ENCODE assay signal across 15 mouse cellular contexts in genomic region chr13:78938351-78938741, GRCm38 (mm10).
DNase-seq lines count a peak whose midpoint lies in the region; ATAC-seq and TF ChIP-seq lines count a peak whose summit lies in the region.
"Had no signal": no experiment of that assay in that cellular context is flagged by ENCODE, and none has a peak within 500 bp of the region (broad histone marks: within the 10 kb centered on the region; RNA-seq: fewer than 3 reads in every experiment).

No protein-coding gene starts in this region.

- H3K4me1 ChIP-seq in embryonic facial prominence, embryonic 14.5 days (ENCODE audit: control insufficient read depth, insufficient read depth, low read length): peaks cover 3% of the 10 kb centered on the region; the same call in 1 of the 2 replicates
- H3K4me1 ChIP-seq in hindbrain, embryonic 14.5 days (replicated peaks; ENCODE audit: control insufficient read depth, insufficient read depth, low read length): peaks cover 14% of the 10 kb centered on the region; the same call in 1 of the 2 replicates
- no peaks in the 10 kb centered on the region for H3K4me1 ChIP-seq in midbrain, postnatal 0 days (ENCODE audit: insufficient read depth, low read length)
- H3K4me1 ChIP-seq: embryonic facial prominence, embryonic 12.5 days had no signal

- H3K4me2 ChIP-seq in embryonic facial prominence, embryonic 14.5 days (ENCODE audit: low read depth, low read length): no peak overlapping the region
- no peak overlapping the region for H3K4me2 ChIP-seq in hindbrain, embryonic 14.5 days (replicated peaks)
- no peak overlapping the region for H3K4me2 ChIP-seq in midbrain, postnatal 0 days (ENCODE audit: low read depth, low read length, poor library complexity, severe bottlenecking)
- H3K4me2 ChIP-seq: embryonic facial prominence, embryonic 12.5 days had no signal

- no peaks in the 10 kb centered on the region for H3K27me3 ChIP-seq in embryonic facial prominence, embryonic 14.5 days (replicated peaks; ENCODE audit: control insufficient read depth, insufficient read depth, low read length)
- no peaks in the 10 kb centered on the region for H3K27me3 ChIP-seq in hindbrain, embryonic 14.5 days (ENCODE audit: control insufficient read depth, insufficient read depth, low read length)
- H3K27me3 ChIP-seq in midbrain, postnatal 0 days (ENCODE audit: insufficient read depth, low read length): no peaks in the 10 kb centered on the region
- H3K27me3 ChIP-seq: embryonic facial prominence, embryonic 12.5 days had no signal

- DNase-seq in embryo, embryonic 11 days: peak; percentile 56
- DNase-seq in embryonic facial prominence, embryonic 14.5 days (ENCODE audit: low spot score): peak; percentile 31
- peak; percentile 53 for DNase-seq in hindbrain, embryonic 14.5 days (ENCODE audit: low spot score)
- DNase-seq in midbrain, postnatal 0 days (ENCODE audit: low spot score): peak; percentile 62
- no peak for DNase-seq in adrenal gland, adult (ENCODE audit: inconsistent age in 2 of 2, low spot score in 1 of 2)
- DNase-seq in Muller cell, postnatal 12 days (ENCODE audit: inconsistent ontology term): no peak
- DNase-seq in kidney, postnatal 10 days: no peak
- no peak for DNase-seq in kidney, postnatal 25 days
- DNase-seq: adrenal gland, postnatal 36 days; cerebellum, adult 11 months; spleen, adult 18-20 months; thymus, adult 18-20 months had no signal

- H3K36me3 ChIP-seq in embryonic facial prominence, embryonic 14.5 days (ENCODE audit: control insufficient read depth, insufficient read depth, low read length): no peaks in the 10 kb centered on the region
- no peaks in the 10 kb centered on the region for H3K36me3 ChIP-seq in hindbrain, embryonic 14.5 days (replicated peaks; ENCODE audit: control insufficient read depth, insufficient read depth)
- H3K36me3 ChIP-seq in midbrain, postnatal 0 days (ENCODE audit: insufficient read depth, low read length): no peaks in the 10 kb centered on the region
- H3K36me3 ChIP-seq: embryonic facial prominence, embryonic 12.5 days; limb, embryonic 10.5 days had no signal

- no peak overlapping the region for H3K27ac ChIP-seq in embryonic facial prominence, embryonic 14.5 days (replicated peaks; ENCODE audit: low read depth, low read length)
- H3K27ac ChIP-seq in hindbrain, embryonic 14.5 days: peak overlapping the region; percentile 76
- H3K27ac ChIP-seq in midbrain, postnatal 0 days (ENCODE audit: low read depth, low read length): no peak overlapping the region
- H3K27ac ChIP-seq: embryonic facial prominence, embryonic 12.5 days; limb, embryonic 10.5 days had no signal

- ATAC-seq in embryonic facial prominence, embryonic 14.5 days (ENCODE audit: low read depth): no peak
- ATAC-seq in hindbrain, embryonic 14.5 days (ENCODE audit: low FRiP score): peak; percentile 41; the same call in 1 of the 2 replicates
- ATAC-seq in midbrain, postnatal 0 days (ENCODE audit: low FRiP score): no peak
- ATAC-seq: intestine, embryonic 16.5 days had no signal

- TF ChIP-seq CTCF in midbrain, postnatal 0 days (IDR thresholded peaks at IDR 0.05): no peak

- H3K4me3 ChIP-seq in embryonic facial prominence, embryonic 14.5 days (ENCODE audit: low read depth, low read length): no peak overlapping the region
- H3K4me3 ChIP-seq in hindbrain, embryonic 14.5 days (replicated peaks; ENCODE audit: low read length): no peak overlapping the region
- H3K4me3 ChIP-seq in midbrain, postnatal 0 days (ENCODE audit: low read depth, low read length): no peak overlapping the region
- H3K4me3 ChIP-seq: embryonic facial prominence, embryonic 12.5 days; limb, embryonic 10.5 days had no signal

- no peak overlapping the region for H3K9ac ChIP-seq in embryonic facial prominence, embryonic 14.5 days (ENCODE audit: low read depth, low read length)
- no peak overlapping the region for H3K9ac ChIP-seq in hindbrain, embryonic 14.5 days
- no peak overlapping the region for H3K9ac ChIP-seq in midbrain, postnatal 0 days (replicated peaks; ENCODE audit: low read length, poor library complexity, severe bottlenecking)
- H3K9ac ChIP-seq: embryonic facial prominence, embryonic 12.5 days had no signal

- WGBS in embryonic facial prominence, embryonic 14.5 days: 15% methylated on average over 5 of the region's 5 CpGs
- WGBS in hindbrain, embryonic 14.5 days: 5% methylated on average over 5 of the region's 5 CpGs
- WGBS in midbrain, postnatal 0 days: 19% methylated on average over 5 of the region's 5 CpGs

- no peaks in the 10 kb centered on the region for H3K9me3 ChIP-seq in embryonic facial prominence, embryonic 14.5 days (ENCODE audit: control insufficient read depth, low read length)
- H3K9me3 ChIP-seq in hindbrain, embryonic 14.5 days (ENCODE audit: control insufficient read depth, low read length): no peaks in the 10 kb centered on the region
- H3K9me3 ChIP-seq in midbrain, postnatal 0 days (ENCODE audit: low read length): no peaks in the 10 kb centered on the region
- H3K9me3 ChIP-seq: embryonic facial prominence, embryonic 12.5 days; limb, embryonic 10.5 days had no signal

Comparison
In these comparisons a context has a peak if more than half of its experiments do, and no peak if none do; other contexts are left out.
1. DNase-seq: peak in embryo, embryonic 11 days (single experiment), embryonic facial prominence, embryonic 14.5 days (single experiment), hindbrain, embryonic 14.5 days (single experiment) and midbrain, postnatal 0 days (single experiment); none in adrenal gland, adult (0 of 2), Muller cell, postnatal 12 days (single experiment), kidney, postnatal 10 days (single experiment) and kidney, postnatal 25 days (0 of 2).